Mouse (Mus musculus) liver, embryonic 15.5 days (tissue): ENCODE results near the gene Slc38a3. TPM values are rescaled to one million over a fixed set of nuclear protein-coding genes. Genes with fewer than 3 reads are reported as not detected.

Experiments
- ATAC-seq: fragments of 200-750 bp; cut with Nextera tagmentation; 2 replicates; pipeline ENCODE4 v1.8.0; 2017; ENCODE audit warnings: moderate number of reproducible peaks, mild to moderate bottlenecking, moderate library complexity; ENCODE audit not compliant: insufficient read depth
- H3K27ac ChIP-seq: fragments of 300-500 bp; sonication (generic); replicated peaks from 2 replicates; pipeline ENCODE4 v1.5.1; 2015; ENCODE audit warnings: mild to moderate bottlenecking, inconsistent platforms
- H3K27me3 ChIP-seq: fragments of 300-500 bp; sonication (generic); 2 replicates; pipeline ENCODE4 v1.6.1; 2015; ENCODE audit warnings: mild to moderate bottlenecking, inconsistent platforms
- H3K36me3 ChIP-seq: fragments of 300-500 bp; sonication (generic); replicated peaks from 2 replicates; pipeline ENCODE4 v1.6.1; 2015; ENCODE audit warnings: moderate library complexity, mild to moderate bottlenecking, inconsistent platforms
- H3K4me1 ChIP-seq: fragments of 300-500 bp; sonication (generic); replicated peaks from 2 replicates; pipeline ENCODE4 v1.6.1; 2015; ENCODE audit warnings: inconsistent platforms
- H3K4me2 ChIP-seq: fragments of 300-500 bp; sonication (generic); 2 replicates; pipeline ENCODE4 v1.6.1; 2015; ENCODE audit warnings: moderate library complexity, mild to moderate bottlenecking, inconsistent platforms
- H3K4me3 ChIP-seq: fragments of 300-500 bp; sonication (generic); replicated peaks from 2 replicates; pipeline ENCODE4 v1.5.1; 2015; ENCODE audit warnings: mild to moderate bottlenecking, inconsistent platforms
- H3K9ac ChIP-seq: fragments of 300-500 bp; sonication (generic); 2 replicates; pipeline ENCODE4 v1.6.1; 2015; ENCODE audit warnings: moderate library complexity, mild to moderate bottlenecking, inconsistent platforms
- H3K9me3 ChIP-seq: fragments of 300-500 bp; sonication (generic); replicated peaks from 2 replicates; pipeline ENCODE4 v1.6.1; 2016; ENCODE audit warnings: inconsistent platforms
- WGBS: fragments of 180-500 bp; shearing (Covaris S2); methylation state at CpG from one replicate; pipeline ENCODE4 v1.1.7; 2015; ENCODE audit warnings: mixed read lengths; ENCODE audit not compliant: insufficient replicate concordance; 5-methylcytosine and 5-hydroxymethylcytosine counted together
- polyA plus RNA-seq: library from polyadenylated mRNA; unstranded; fragments of >200 nt; fragmentation: Nextera tagmentation; extraction: Ambion mirVana; gene quantifications from 2 replicates; pipeline ENCODE4 v1.2.1, GENCODE M21; 2015

Slc38a3 gene
- 35.0 and 50.9 TPM in 2 replicates for polyA plus RNA-seq

DNA sequence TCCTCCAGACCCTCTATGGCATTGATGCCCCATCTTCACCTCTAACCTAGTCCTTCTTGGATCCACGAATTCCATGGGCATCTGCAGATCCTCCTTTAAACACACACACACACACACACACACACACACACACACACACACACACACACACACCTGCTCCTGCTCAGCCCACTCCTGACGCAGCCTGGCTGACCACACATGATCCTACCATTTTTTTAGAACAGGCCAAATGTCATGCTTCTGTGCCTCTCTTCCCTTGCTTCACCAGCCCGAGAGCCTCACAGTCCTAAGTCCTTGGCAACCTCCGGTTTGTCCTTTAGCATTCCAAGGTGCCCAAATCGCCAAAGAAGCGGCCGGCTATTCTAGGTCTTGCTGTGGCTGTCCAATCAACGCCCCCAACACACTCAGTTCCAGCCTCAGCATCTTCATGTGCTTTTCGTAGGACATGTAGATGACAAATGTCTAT lies at the start of gene Slc38a3:
Slc38a3 (minus strand) TSS at position 51 of the 466 bp plus-strand sequence.
- no peaks in the 10 kb centered on the region for H3K9me3 ChIP-seq
- no peak within 1 kb of the TSS for H3K9ac ChIP-seq
- peaks cover 22% of the 10 kb centered on the region for H3K4me1 ChIP-seq
- no peak for ATAC-seq
- 0 out of 2 replicates have a peak within 1 kb of the TSS, but pooled peaks have one; percentile 45 for H3K27ac ChIP-seq
- no peak within 1 kb of the TSS for H3K4me3 ChIP-seq
- peaks cover 79% of the 10 kb centered on the region for H3K27me3 ChIP-seq
- WGBS, result 62% methylated on average over 9 of the region's 9 CpGs
- no peak within 1 kb of the TSS for H3K4me2 ChIP-seq
- no peaks in the 10 kb centered on the region for H3K36me3 ChIP-seq

DNA sequence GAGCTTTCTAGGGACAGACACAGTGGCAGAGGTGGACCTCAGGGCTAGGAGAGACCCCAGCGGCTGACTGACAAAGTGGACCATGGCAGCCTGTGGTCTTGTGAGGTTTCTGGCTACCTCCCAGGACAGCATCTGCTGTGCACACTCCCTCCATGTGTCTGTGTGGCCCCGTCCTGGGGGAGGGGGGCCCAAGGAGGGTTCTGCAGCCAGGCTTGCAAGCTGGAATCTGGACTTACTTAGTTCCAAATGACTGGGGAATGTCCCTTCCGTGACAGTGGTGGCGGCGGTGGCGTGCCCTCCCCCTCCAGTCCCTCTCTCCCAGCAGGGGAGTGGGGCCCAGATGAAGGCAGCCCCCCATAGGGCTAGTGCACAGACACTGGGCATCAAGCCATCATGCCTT lies 47.6 kb upstream of the Slc38a3 start:
- ATAC-seq, result no peak
- Histone ChIP-seq H3K9me3 (no peaks in the 10 kb centered on the region), H3K4me2 (no peak overlapping the region), H3K27ac (no peak overlapping the region), H3K4me3 (no peak overlapping the region), H3K4me1 (peaks cover 10% of the 10 kb centered on the region; the same call in 1 of the 2 replicates), H3K27me3 (peaks cover 80% of the 10 kb centered on the region), H3K36me3 (no peaks in the 10 kb centered on the region), H3K9ac (no peak overlapping the region)
- 67% methylated on average over 6 of the region's 6 CpGs for WGBS

DNA sequence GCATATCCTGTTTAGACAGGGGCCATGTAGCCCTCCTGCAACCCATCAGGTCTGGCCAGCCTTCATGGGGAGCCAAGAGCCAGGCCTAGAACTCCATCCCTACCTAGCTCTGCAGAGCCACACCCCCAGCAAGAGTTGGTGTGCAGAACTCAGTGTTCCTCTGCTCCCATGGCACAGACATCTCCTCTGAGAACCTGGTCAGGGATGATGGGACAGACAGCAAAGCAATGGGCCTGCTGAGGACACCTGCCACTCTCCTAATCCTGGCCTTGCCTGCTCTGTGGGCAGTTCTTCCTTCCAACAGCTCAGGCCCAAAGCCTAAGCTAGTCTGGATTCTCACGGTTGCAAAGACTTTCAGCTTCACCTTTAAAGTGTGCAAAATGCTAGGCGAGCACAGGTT lies 46.3 kb upstream of the Slc38a3 start:
- Histone ChIP-seq H3K36me3 (no peaks in the 10 kb centered on the region), H3K9me3 (no peaks in the 10 kb centered on the region), H3K9ac (no peak overlapping the region), H3K4me1 (peaks cover 10% of the 10 kb centered on the region; the same call in 1 of the 2 replicates), H3K4me3 (no peak overlapping the region), H3K4me2 (no peak overlapping the region), H3K27me3 (peaks cover 84% of the 10 kb centered on the region), H3K27ac (no peak overlapping the region)
- WGBS, result 59% methylated on average over 2 of the region's 2 CpGs
- no peak for ATAC-seq

DNA sequence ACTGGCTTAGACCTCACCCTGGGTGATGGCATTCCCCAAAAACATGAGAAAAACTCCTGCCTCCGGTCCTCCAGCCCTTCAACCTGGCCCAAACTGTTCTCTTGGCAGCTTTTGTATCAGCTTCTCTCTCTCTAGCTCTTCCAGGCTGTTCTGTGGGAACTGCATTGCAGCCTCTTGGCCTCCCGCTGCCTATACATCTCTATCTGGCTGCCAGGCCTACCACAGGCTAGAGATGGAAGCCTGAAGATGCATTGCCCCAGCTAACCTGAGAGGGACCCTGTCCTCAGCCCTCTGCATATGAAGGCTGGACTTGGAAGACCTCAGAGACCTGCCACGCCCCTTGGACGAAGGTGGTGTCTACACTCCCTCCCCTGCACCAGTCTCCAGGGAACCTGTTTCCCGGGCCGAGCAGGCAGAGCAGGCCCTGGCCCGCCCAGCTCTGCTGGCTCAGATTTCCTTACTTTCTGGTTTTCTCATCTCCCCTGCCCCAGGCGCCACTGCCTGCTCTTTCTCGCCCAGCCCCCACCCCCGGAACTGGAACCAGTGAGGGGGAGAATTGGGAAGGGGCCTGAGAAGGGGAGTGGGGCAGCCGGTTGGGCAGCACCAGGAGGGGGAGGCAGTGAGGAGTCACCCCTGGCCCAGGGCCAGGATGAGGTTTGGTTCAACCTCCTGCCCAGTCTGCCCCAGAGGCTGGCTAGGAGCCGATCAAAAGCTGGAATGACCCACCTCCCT lies 45.1 kb upstream of the Slc38a3 start:
- Histone ChIP-seq H3K4me3 (no peak overlapping the region), H3K4me2 (no peak overlapping the region), H3K4me1 (peaks cover 20% of the 10 kb centered on the region), H3K9ac (no peak overlapping the region), H3K36me3 (no peaks in the 10 kb centered on the region), H3K27me3 (peaks cover 85% of the 10 kb centered on the region), H3K27ac (no peak overlapping the region), H3K9me3 (no peaks in the 10 kb centered on the region)
- ATAC-seq, result no peak
- 29% methylated on average over 12 of the region's 12 CpGs for WGBS

DNA sequence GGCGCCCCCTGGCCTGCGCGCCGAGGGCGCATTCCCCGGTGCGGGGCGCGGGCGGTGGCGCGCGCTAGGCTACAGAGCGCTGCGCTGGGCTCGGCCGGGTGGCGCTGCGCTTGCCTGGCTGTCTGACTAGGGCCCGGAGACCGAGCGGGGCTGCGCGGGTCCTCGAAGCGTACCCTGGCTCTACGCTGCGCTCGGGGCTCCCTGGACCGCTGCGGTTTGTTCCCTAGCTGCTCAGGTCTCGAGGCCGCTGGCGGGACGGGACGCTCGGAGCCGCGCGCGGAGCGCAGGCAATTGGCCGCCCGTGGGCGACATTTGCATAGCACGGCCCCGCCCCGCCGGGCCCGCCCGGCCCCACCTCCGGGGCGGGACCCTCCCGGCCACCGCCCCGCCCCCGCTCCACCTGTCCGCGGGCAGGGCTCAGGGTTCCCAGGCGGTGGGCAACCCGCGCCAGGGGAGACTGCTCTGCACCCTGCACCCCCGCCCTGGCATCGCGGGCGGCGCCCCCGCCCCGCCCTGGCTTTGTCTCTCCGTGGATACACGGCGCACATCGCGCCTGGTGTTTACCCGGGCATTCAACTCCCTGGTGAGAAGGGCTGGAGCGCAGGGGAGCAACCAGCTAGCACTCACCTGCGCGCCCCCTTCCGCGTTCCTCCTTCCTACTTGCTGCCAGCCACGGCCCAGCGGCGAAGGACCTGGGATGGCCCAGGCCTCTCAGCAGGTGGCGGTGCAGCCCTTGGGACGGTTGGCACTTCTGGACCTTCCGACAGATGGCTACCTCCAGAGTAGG lies 40.6 kb upstream of the Slc38a3 start, which contains the start of gene Sema3f:
Sema3f (minus strand) TSS at position 779 of the 787 bp plus-strand sequence.
- 2% methylated on average over 80 of the region's 86 CpGs for WGBS
- Histone ChIP-seq H3K27ac (no peak within 1 kb of the TSS), H3K27me3 (peaks cover 99% of the 10 kb centered on the region)

DNA sequence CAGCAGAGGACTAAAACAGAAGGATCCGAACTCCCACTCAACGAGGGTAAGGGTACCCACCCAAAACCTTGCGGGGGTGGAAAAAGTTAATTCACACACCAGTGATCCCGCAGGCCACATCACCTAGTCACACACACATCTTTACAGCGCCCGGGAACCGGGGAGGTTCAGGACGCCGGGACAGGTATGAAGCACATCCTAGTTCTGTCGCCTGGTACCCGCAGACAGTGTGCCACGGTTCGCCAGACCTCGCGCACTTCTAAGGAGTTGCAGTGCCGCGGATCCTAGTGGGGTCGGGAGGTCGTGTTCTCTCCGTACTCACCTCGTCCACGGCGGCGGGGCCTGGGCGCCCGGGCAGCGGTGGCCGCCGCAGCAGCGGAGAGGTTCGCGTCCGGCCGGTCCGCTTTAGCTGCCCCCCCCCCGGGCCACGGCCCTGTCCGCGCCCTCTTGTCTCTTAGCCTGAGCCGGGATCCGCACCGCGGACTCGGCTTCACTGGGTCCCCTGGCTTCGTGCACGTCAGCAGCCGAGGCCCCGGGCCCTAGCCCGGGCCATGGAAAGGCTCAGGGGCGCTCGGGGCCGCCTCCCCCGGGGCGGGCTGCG lies 39.9 kb upstream of the Slc38a3 start:
- Histone ChIP-seq H3K27ac (no peak overlapping the region), H3K4me3 (peak overlapping the region; percentile 57), H3K36me3 (no peaks in the 10 kb centered on the region), H3K9ac (peak overlapping the region; percentile 39; the same call in 1 of the 2 replicates), H3K9me3 (no peaks in the 10 kb centered on the region), H3K4me2 (peak overlapping the region; percentile 86), H3K27me3 (peaks cover 98% of the 10 kb centered on the region), H3K4me1 (peaks cover 28% of the 10 kb centered on the region)
- 1% methylated on average over 55 of the region's 55 CpGs for WGBS
- no peak for ATAC-seq

More for the DNA sequence above, 40.6 kb upstream of the Slc38a3 start, which contains the start of gene Sema3f:
- Histone ChIP-seq H3K4me2 (peak within 1 kb of the TSS; percentile 86), H3K9ac (peak within 1 kb of the TSS; percentile 39; the same call in 1 of the 2 replicates), H3K36me3 (no peaks in the 10 kb centered on the region), H3K9me3 (no peaks in the 10 kb centered on the region), H3K4me1 (peaks cover 34% of the 10 kb centered on the region), H3K4me3 (peak within 1 kb of the TSS; percentile 57)
- peak; percentile 79 for ATAC-seq

DNA sequence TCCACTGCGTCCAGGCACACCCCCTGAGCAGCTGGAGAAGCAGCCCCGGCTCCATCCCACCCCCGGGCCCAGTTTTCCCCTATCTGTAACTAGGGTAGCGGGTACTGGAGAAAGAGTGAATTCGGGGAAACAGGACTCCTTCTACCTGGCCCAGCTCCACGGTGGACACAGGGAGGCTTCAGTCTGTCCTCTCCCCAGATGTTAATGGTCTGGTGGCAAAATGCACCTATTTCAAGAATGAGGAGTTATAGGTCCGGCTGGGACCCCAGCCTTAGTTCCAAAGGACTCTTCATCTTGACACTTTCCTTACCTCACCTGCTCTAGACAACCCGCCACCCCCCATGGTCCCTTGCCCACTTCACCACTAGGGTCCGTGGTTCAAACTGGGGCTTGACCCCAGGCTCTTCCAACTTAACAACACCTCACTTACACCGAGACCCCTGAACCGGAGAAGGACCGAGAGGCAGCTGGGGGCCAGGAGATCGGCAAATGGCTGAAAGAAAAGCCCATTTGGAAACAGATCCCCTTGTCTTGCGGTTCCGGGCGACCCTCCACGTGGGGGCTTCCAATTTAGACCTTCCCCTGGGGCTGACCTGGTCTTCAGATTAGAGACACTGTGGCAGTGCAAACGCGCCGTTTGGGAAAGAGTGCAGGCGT lies 39.2 kb upstream of the Slc38a3 start:
- no peaks in the 10 kb centered on the region for H3K36me3 ChIP-seq
- peak overlapping the region; percentile 86 for H3K4me2 ChIP-seq
- H3K27ac ChIP-seq, result no peak overlapping the region
- no peak overlapping the region for H3K9ac ChIP-seq
- H3K27me3 ChIP-seq, result peaks cover 94% of the 10 kb centered on the region
- H3K4me1 ChIP-seq, result peaks cover 25% of the 10 kb centered on the region
- H3K4me3 ChIP-seq, result peak overlapping the region; percentile 57
- no peak for ATAC-seq
- 6% methylated on average over 21 of the region's 21 CpGs for WGBS
- H3K9me3 ChIP-seq, result no peaks in the 10 kb centered on the region

DNA sequence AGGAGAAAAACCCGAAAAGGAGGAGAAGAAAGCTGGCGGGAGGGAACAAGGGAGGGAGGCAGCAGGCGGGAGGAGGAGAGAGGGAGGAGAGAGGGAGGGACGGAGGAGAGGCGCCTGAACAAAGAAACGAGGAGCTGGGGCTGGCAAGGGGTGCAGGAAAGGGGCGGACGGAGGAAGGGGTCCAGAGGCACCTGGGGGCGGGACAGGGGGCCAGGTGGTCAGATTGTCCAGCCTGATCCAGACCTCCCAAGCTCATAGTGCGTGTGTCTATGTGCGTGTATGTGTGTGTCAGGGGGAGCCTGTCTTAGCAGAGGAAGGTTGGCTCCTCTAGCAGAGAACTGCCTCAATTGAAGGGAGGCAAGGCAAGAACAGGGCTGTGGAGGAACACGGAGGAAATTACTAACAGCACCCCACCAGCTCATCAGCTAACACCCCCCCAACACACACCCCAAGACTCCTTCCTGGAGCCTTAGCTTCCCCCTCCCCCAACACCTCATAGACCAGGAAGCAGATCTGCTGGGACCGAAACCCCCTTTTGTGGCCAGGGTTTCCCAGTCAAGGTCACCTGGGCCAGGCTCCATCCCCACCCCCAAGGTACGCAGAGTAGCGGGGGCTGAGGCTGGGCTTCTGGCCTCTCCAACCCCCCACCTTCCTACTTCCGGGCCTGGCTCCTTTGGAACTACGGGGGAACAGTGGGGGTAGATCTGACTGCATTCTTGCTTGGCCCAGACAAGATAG lies 38.5 kb upstream of the Slc38a3 start:
- WGBS, result 4% methylated on average over 17 of the region's 17 CpGs
- Histone ChIP-seq H3K9ac (no peak overlapping the region), H3K4me2 (peak overlapping the region; percentile 86), H3K27ac (no peak overlapping the region), H3K36me3 (no peaks in the 10 kb centered on the region), H3K4me1 (peaks cover 25% of the 10 kb centered on the region), H3K27me3 (peaks cover 92% of the 10 kb centered on the region), H3K9me3 (no peaks in the 10 kb centered on the region), H3K4me3 (peak overlapping the region; percentile 57; the same call in 1 of the 2 replicates)
- ATAC-seq, result no peak

DNA sequence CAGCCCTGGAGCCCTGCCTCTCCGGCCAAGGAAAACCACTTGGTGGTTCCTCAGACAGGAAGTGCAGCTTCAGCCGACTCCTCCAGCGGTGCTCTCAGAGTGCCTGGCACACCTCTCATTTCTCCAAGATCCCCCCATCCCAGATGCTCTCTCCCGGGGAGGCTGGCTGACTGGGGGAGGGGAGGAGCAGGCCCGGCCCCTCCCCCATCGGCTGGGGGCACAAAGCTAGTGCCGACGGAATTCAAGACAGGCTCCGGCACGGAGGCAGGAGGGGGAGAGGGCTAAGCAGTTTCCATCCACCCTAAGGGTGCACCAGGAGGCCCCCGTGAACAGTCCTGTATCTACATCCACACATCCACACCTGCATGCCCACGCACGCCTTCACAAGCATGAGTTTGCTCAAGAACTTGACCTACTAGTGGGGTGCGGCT lies 37.5 kb upstream of the Slc38a3 start:
- peaks cover 25% of the 10 kb centered on the region for H3K4me1 ChIP-seq
- no peak for ATAC-seq
- WGBS, result 5% methylated on average over 14 of the region's 14 CpGs
- no peak overlapping the region for H3K4me2 ChIP-seq
- no peak overlapping the region for H3K4me3 ChIP-seq
- H3K27ac ChIP-seq, result no peak overlapping the region
- no peaks in the 10 kb centered on the region for H3K9me3 ChIP-seq
- no peaks in the 10 kb centered on the region for H3K36me3 ChIP-seq
- H3K27me3 ChIP-seq, result peaks cover 89% of the 10 kb centered on the region
- no peak overlapping the region for H3K9ac ChIP-seq
